27 mouse cellular contexts compared by ENCODE assay signal in the genomic region with DNA sequence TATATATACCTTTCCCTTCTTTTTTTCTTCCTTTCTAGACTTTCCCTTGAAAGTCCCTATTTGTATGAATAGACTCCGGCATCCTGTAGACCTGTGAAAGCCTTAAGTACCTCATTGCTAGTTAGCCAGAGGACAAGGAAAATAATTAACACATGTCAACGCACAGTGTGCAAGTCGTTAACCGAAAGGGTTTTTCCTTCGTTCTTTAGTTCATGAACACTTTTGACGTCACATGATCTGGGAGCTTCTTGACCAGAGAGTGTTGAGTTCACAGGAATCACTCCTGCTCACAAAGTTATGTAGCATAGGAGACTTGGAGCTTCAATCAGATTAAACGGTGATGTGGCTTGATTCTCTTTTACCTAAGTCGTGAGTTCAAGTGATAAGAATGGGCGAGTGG. TPM values are rescaled to one million over a fixed set of nuclear protein-coding genes. Genes with fewer than 3 reads are reported as not detected.
A peak's percentile ranks its signal among the peaks of the same experiment; 100 is the strongest.
DNase-seq lines count a peak whose midpoint lies in the region; ATAC-seq and TF ChIP-seq lines count a peak whose summit lies in the region.
"Had no signal": no experiment of that assay in that cellular context is flagged by ENCODE, and none has a peak within 500 bp of the region (broad histone marks: within the 10 kb centered on the region; RNA-seq: fewer than 3 reads in every experiment).

No protein-coding gene starts in this region.

- no peak for TF ChIP-seq POLR2A in ES-Bruce4 (IDR thresholded peaks at IDR 0.05; ENCODE audit: insufficient read depth, low read length)

- H3K27me3 ChIP-seq in kidney, postnatal 0 days (ENCODE audit: insufficient read depth, low read length) = no peaks in the 10 kb centered on the region
- H3K27me3 ChIP-seq in ES-Bruce4 (ENCODE audit: control insufficient read depth, insufficient read depth, low read length, poor library complexity, severe bottlenecking) = no peaks in the 10 kb centered on the region
- H3K27me3 ChIP-seq: embryonic facial prominence, embryonic 13.5 days; forebrain, embryonic 12.5 days; forebrain, embryonic 15.5 days; heart, embryonic 12.5 days; heart, embryonic 15.5 days; hindbrain, embryonic 13.5 days had no signal

- H3K4me1 ChIP-seq in kidney, postnatal 0 days (replicated peaks; ENCODE audit: insufficient read depth, low read length) = peaks cover 9% of the 10 kb centered on the region; the same call in 1 of the 2 replicates
- H3K4me1 ChIP-seq in ES-Bruce4 (ENCODE audit: control insufficient read depth, insufficient read depth, low read length) = peaks cover 15% of the 10 kb centered on the region

- H3K4me2 ChIP-seq in kidney, postnatal 0 days (ENCODE audit: low read length) = no peak overlapping the region
- H3K4me2 ChIP-seq: embryonic facial prominence, embryonic 13.5 days; forebrain, embryonic 12.5 days; forebrain, embryonic 15.5 days; heart, embryonic 12.5 days; heart, embryonic 15.5 days; hindbrain, embryonic 13.5 days had no signal

- peak; percentile 49; the same call in 1 of the 2 replicates for ATAC-seq in kidney, postnatal 0 days (replicated peaks; ENCODE audit: low FRiP score, low read depth)
- ATAC-seq: forebrain, embryonic 15.5 days; hindbrain, embryonic 16.5 days had no signal

- H3K4me3 ChIP-seq in kidney, postnatal 0 days (replicated peaks; ENCODE audit: low read depth, low read length) = no peak overlapping the region
- H3K4me3 ChIP-seq in ES-Bruce4 (ENCODE audit: low read depth, low read length) = peak overlapping the region; percentile 33; the same call in 1 of the 2 replicates
- H3K4me3 ChIP-seq: embryonic facial prominence, embryonic 10.5 days; embryonic facial prominence, embryonic 13.5 days; erythroblast, embryonic 14.5 days; forebrain, embryonic 12.5 days; forebrain, embryonic 15.5 days; heart, embryonic 12.5 days; heart, embryonic 15.5 days; hindbrain, embryonic 10.5 days; hindbrain, embryonic 13.5 days had no signal

- no peak for TF ChIP-seq EP300 in ES-Bruce4 (IDR thresholded peaks at IDR 0.05; ENCODE audit: insufficient read depth, low read depth, low read length)

- H3K36me3 ChIP-seq in kidney, postnatal 0 days (ENCODE audit: insufficient read depth, low read length) = no peaks in the 10 kb centered on the region
- H3K36me3 ChIP-seq in ES-Bruce4 (ENCODE audit: control insufficient read depth, insufficient read depth, low read length, poor library complexity, severe bottlenecking) = peaks cover 14% of the 10 kb centered on the region
- H3K36me3 ChIP-seq: embryonic facial prominence, embryonic 10.5 days; embryonic facial prominence, embryonic 13.5 days; forebrain, embryonic 12.5 days; forebrain, embryonic 15.5 days; heart, embryonic 12.5 days; heart, embryonic 15.5 days; hindbrain, embryonic 10.5 days; hindbrain, embryonic 13.5 days had no signal

- no peak overlapping the region for H3K9ac ChIP-seq in kidney, postnatal 0 days (ENCODE audit: low read depth, low read length)
- H3K9ac ChIP-seq in ES-Bruce4 (ENCODE audit: low read depth, poor library complexity, severe bottlenecking) = peak overlapping the region; percentile 52; the same call in 1 of the 2 replicates
- H3K9ac ChIP-seq: embryonic facial prominence, embryonic 13.5 days; forebrain, embryonic 12.5 days; forebrain, embryonic 15.5 days; heart, embryonic 12.5 days; heart, embryonic 15.5 days; hindbrain, embryonic 13.5 days had no signal

- 80% methylated on average over 9 of the region's 9 CpGs for WGBS in kidney, postnatal 0 days

- DNase-seq in kidney, adult 11 months = peak; percentile 33
- no peak for DNase-seq in kidney, postnatal 4 days
- DNase-seq in kidney, postnatal 0 days (ENCODE audit: low spot score) = peak; percentile 20
- DNase-seq in kidney, adult 18-20 months = no peak
- no peak for DNase-seq in adrenal gland, adult 18-20 months (ENCODE audit: low spot score in 2 of 2)
- DNase-seq: adrenal gland, adult 8-10 months; adrenal gland, postnatal 25 days; cerebellum, adult 11-12 months; cerebellum, adult 8-10 months; cerebellum, postnatal 10 days; cerebellum, postnatal 36 days; embryo, embryonic 11 days; gastrocnemius, postnatal 25 days; heart, adult 18-20 months; heart, postnatal 10 days; heart, postnatal 36 days had no signal

- no peak overlapping the region for H3K27ac ChIP-seq in kidney, postnatal 0 days
- H3K27ac ChIP-seq in ES-Bruce4 (ENCODE audit: insufficient read depth, low read length) = no peak overlapping the region
- H3K27ac ChIP-seq: embryonic facial prominence, embryonic 10.5 days; embryonic facial prominence, embryonic 13.5 days; forebrain, embryonic 12.5 days; forebrain, embryonic 15.5 days; heart, embryonic 15.5 days; hindbrain, embryonic 10.5 days; hindbrain, embryonic 13.5 days had no signal

- TF ChIP-seq CTCF in kidney, postnatal 0 days (IDR thresholded peaks at IDR 0.05; ENCODE audit: low read depth) = no peak
- TF ChIP-seq CTCF in ES-Bruce4 (IDR thresholded peaks at IDR 0.05; ENCODE audit: low read depth, low read length) = no peak

- H3K9me3 ChIP-seq in kidney, postnatal 0 days (replicated peaks; ENCODE audit: low read length) = no peaks in the 10 kb centered on the region
- no peaks in the 10 kb centered on the region; the same call in 1 of the 2 replicates for H3K9me3 ChIP-seq in ES-Bruce4 (replicated peaks; ENCODE audit: control insufficient read depth, insufficient read depth, low read length, poor library complexity, severe bottlenecking)
- H3K9me3 ChIP-seq: embryonic facial prominence, embryonic 10.5 days; embryonic facial prominence, embryonic 13.5 days; forebrain, embryonic 12.5 days; forebrain, embryonic 15.5 days; heart, embryonic 12.5 days; heart, embryonic 15.5 days; hindbrain, embryonic 10.5 days; hindbrain, embryonic 13.5 days had no signal

RNA-seq across cellular contexts. Expression of gene Enpp3, which starts 10.3 kb away (rescaled TPM):
- polyA plus RNA-seq in kidney, postnatal 0 days (2015; fragmentation: Nextera tagmentation; extraction: Ambion mirVana) = 4.0 and 4.8 TPM in 2 replicates
- polyA plus RNA-seq in ES-Bruce4 (2011; ENCODE audit: insufficient read depth, insufficient read length, low read depth, missing spikeins) = 74.7 and 74.9 TPM in 2 replicates
- 1 to 10 TPM in 1 of 2 experiments, under 1 TPM in 1; 0.96 to 2.5 TPM for total RNA-seq in adrenal gland, adult 18-20 months (2021)
- polyA plus RNA-seq: erythroblast, embryonic 14.5 days had no signal

RNA-seq across cellular contexts. Expression of gene Med23, which starts 37.5 kb away (rescaled TPM):
- 12.1 and 13.3 TPM in 2 replicates for polyA plus RNA-seq in kidney, postnatal 0 days (2015; fragmentation: Nextera tagmentation; extraction: Ambion mirVana)
- 38.6 and 43.2 TPM in 2 replicates for polyA plus RNA-seq in ES-Bruce4 (2011; ENCODE audit: insufficient read depth, insufficient read length, low read depth, missing spikeins)
- 10 to 100 TPM; 17.3 to 23.4 TPM for total RNA-seq in adrenal gland, adult 18-20 months (2021)

Comparison
In these comparisons a context has a peak if more than half of its experiments do, and no peak if none do; other contexts are left out.
1. DNase-seq: peak in kidney, adult 11 months (single experiment) and kidney, postnatal 0 days (single experiment); none in kidney, postnatal 4 days (0 of 2), kidney, adult 18-20 months (single experiment) and adrenal gland, adult 18-20 months (0 of 2).
2. RNA of gene Enpp3, which starts 10.3 kb away (polyA plus RNA-seq): 74.7 to 74.9 TPM in ES-Bruce4; 4.0 to 4.8 TPM in kidney, postnatal 0 days; every median in the first group is over 10 times any median in the second.